Mouse (Mus musculus): ENCODE results near the gene Trio. TPM values are rescaled to one million over a fixed set of nuclear protein-coding genes. Genes with fewer than 3 reads are reported as not detected.

The Trio gene
- polyA plus RNA-seq, 1 experiment from 2014 or later = 32.7 TPM

- H3K4me3 ChIP-seq (ENCODE audit: inconsistent target) = no peak overlapping the region
- no peaks in the 10 kb centered on the region for H3K36me3 ChIP-seq (ENCODE audit: inconsistent target)
- no peak overlapping the region for H3K27ac ChIP-seq
- H3K79me2 ChIP-seq (ENCODE audit: inconsistent target) = peaks cover 79% of the 10 kb centered on the region
- 33% methylated on average over 15 of the region's 15 CpGs for WGBS (ENCODE audit: missing documents)
Measured at GRCm38 (mm10) chr15:28021591-28022209, 3.9 kb downstream of the Trio start.

GRCm38 (mm10) chr15:28019393-28020070 lies 6.1 kb downstream of the Trio start:
- no peak overlapping the region for H3K4me3 ChIP-seq (ENCODE audit: inconsistent target)
- no peaks in the 10 kb centered on the region for H3K36me3 ChIP-seq (ENCODE audit: inconsistent target)
- 70% methylated on average over 7 of the region's 7 CpGs for WGBS (ENCODE audit: missing documents)
- peaks cover 97% of the 10 kb centered on the region for H3K79me2 ChIP-seq (ENCODE audit: inconsistent target)
- H3K27ac ChIP-seq = no peak overlapping the region

- WGBS (ENCODE audit: missing documents) = 100% methylated on average over 1 of the region's 3 CpGs
- Histone ChIP-seq H3K4me3 (ENCODE audit: inconsistent target) (no peak overlapping the region), H3K27ac (no peak overlapping the region), H3K79me2 (ENCODE audit: inconsistent target) (peaks cover 100% of the 10 kb centered on the region), H3K36me3 (ENCODE audit: inconsistent target) (no peaks in the 10 kb centered on the region)
Measured at GRCm38 (mm10) chr15:28007516-28007915, 18.1 kb downstream of the Trio start.

- Histone ChIP-seq H3K4me3 (ENCODE audit: inconsistent target) (no peak overlapping the region), H3K79me2 (ENCODE audit: inconsistent target) (peaks cover 100% of the 10 kb centered on the region), H3K36me3 (ENCODE audit: inconsistent target) (no peaks in the 10 kb centered on the region), H3K27ac (no peak overlapping the region)
- 93% methylated on average over 5 of the region's 5 CpGs for WGBS (ENCODE audit: missing documents)
Measured at GRCm38 (mm10) chr15:28004192-28004767, 21.4 kb downstream of the Trio start.

GRCm38 (mm10) chr15:28002515-28002914 lies 23.1 kb downstream of the Trio start:
- H3K36me3 ChIP-seq (ENCODE audit: inconsistent target) = no peaks in the 10 kb centered on the region
- whole genome bisulfite sequencing (ENCODE audit: missing documents) = 88% methylated on average over 3 of the region's 3 CpGs
- no peak overlapping the region for H3K4me3 ChIP-seq (ENCODE audit: inconsistent target)
- H3K27ac ChIP-seq = no peak overlapping the region
- peaks cover 100% of the 10 kb centered on the region for H3K79me2 ChIP-seq (ENCODE audit: inconsistent target)

- Histone ChIP-seq H3K27ac (no peak overlapping the region), H3K4me3 (ENCODE audit: inconsistent target) (no peak overlapping the region), H3K79me2 (ENCODE audit: inconsistent target) (peaks cover 100% of the 10 kb centered on the region), H3K36me3 (ENCODE audit: inconsistent target) (0 out of 2 replicates have a peak, but pooled peaks cover 2% of the 10 kb centered on the region)
- WGBS (ENCODE audit: missing documents) = 85% methylated on average over 4 of the region's 4 CpGs
Measured at GRCm38 (mm10) chr15:28001299-28001698, 24.3 kb downstream of the Trio start.

- Histone ChIP-seq H3K36me3 (ENCODE audit: inconsistent target) (0 out of 2 replicates have a peak, but pooled peaks cover 4% of the 10 kb centered on the region), H3K27ac (no peak overlapping the region), H3K79me2 (ENCODE audit: inconsistent target) (peaks cover 100% of the 10 kb centered on the region), H3K4me3 (ENCODE audit: inconsistent target) (no peak overlapping the region)
- 92% methylated on average over 8 of the region's 8 CpGs for WGBS (ENCODE audit: missing documents)
Measured at GRCm38 (mm10) chr15:27998621-27999359, 26.9 kb downstream of the Trio start.

GRCm38 (mm10) chr15:27997917-27998316 lies 27.7 kb downstream of the Trio start:
- Histone ChIP-seq H3K36me3 (ENCODE audit: inconsistent target) (0 out of 2 replicates have a peak, but pooled peaks cover 4% of the 10 kb centered on the region), H3K4me3 (ENCODE audit: inconsistent target) (no peak overlapping the region), H3K27ac (no peak overlapping the region), H3K79me2 (ENCODE audit: inconsistent target) (peaks cover 100% of the 10 kb centered on the region)
- WGBS (ENCODE audit: missing documents) = 100% methylated on average over 6 of the region's 8 CpGs

GRCm38 (mm10) chr15:27997391-27997841 lies 28.2 kb downstream of the Trio start:
- 90% methylated on average over 9 of the region's 9 CpGs for WGBS (ENCODE audit: missing documents)
- H3K4me3 ChIP-seq (ENCODE audit: inconsistent target) = no peak overlapping the region
- 0 out of 2 replicates have a peak, but pooled peaks cover 4% of the 10 kb centered on the region for H3K36me3 ChIP-seq (ENCODE audit: inconsistent target)
- peaks cover 100% of the 10 kb centered on the region for H3K79me2 ChIP-seq (ENCODE audit: inconsistent target)
- no peak overlapping the region for H3K27ac ChIP-seq

- Histone ChIP-seq H3K27ac (no peak overlapping the region), H3K4me3 (ENCODE audit: inconsistent target) (no peak overlapping the region), H3K79me2 (ENCODE audit: inconsistent target) (peaks cover 100% of the 10 kb centered on the region), H3K36me3 (ENCODE audit: inconsistent target) (0 out of 2 replicates have a peak, but pooled peaks cover 4% of the 10 kb centered on the region)
- WGBS (ENCODE audit: missing documents) = 90% methylated on average over 4 of the region's 4 CpGs
Measured at GRCm38 (mm10) chr15:27996750-27997149, 28.9 kb downstream of the Trio start.

- 93% methylated on average over 2 of the region's 3 CpGs for WGBS (ENCODE audit: missing documents)
- H3K27ac ChIP-seq = no peak overlapping the region
- H3K4me3 ChIP-seq (ENCODE audit: inconsistent target) = no peak overlapping the region
- H3K36me3 ChIP-seq (ENCODE audit: inconsistent target) = 0 out of 2 replicates have a peak, but pooled peaks cover 4% of the 10 kb centered on the region
- H3K79me2 ChIP-seq (ENCODE audit: inconsistent target) = peaks cover 100% of the 10 kb centered on the region
Measured at GRCm38 (mm10) chr15:27995421-27995820, 30.2 kb downstream of the Trio start.

- H3K36me3 ChIP-seq (ENCODE audit: inconsistent target) = 0 out of 2 replicates have a peak, but pooled peaks cover 4% of the 10 kb centered on the region
- 93% methylated on average over 12 of the region's 13 CpGs for WGBS (ENCODE audit: missing documents)
- no peak overlapping the region for H3K27ac ChIP-seq
- peaks cover 100% of the 10 kb centered on the region for H3K79me2 ChIP-seq (ENCODE audit: inconsistent target)
- H3K4me3 ChIP-seq (ENCODE audit: inconsistent target) = no peak overlapping the region
Measured at GRCm38 (mm10) chr15:27994870-27995269, 30.8 kb downstream of the Trio start.

- Histone ChIP-seq H3K4me3 (ENCODE audit: inconsistent target) (no peak overlapping the region), H3K79me2 (ENCODE audit: inconsistent target) (peaks cover 100% of the 10 kb centered on the region), H3K27ac (no peak overlapping the region), H3K36me3 (ENCODE audit: inconsistent target) (0 out of 2 replicates have a peak, but pooled peaks cover 4% of the 10 kb centered on the region)
- 90% methylated on average over 7 of the region's 7 CpGs for WGBS (ENCODE audit: missing documents)
Measured at GRCm38 (mm10) chr15:27993528-27993927, 32.1 kb downstream of the Trio start.

- Histone ChIP-seq H3K36me3 (ENCODE audit: inconsistent target) (0 out of 2 replicates have a peak, but pooled peaks cover 4% of the 10 kb centered on the region), H3K79me2 (ENCODE audit: inconsistent target) (peaks cover 100% of the 10 kb centered on the region), H3K4me3 (ENCODE audit: inconsistent target) (no peak overlapping the region), H3K27ac (no peak overlapping the region)
- whole genome bisulfite sequencing (ENCODE audit: missing documents) = 91% methylated on average over 5 of the region's 5 CpGs
Measured at GRCm38 (mm10) chr15:27992596-27992995, 33.1 kb downstream of the Trio start.
